Mouse (Mus musculus): ENCODE measurements around the gene Stk39. TPM values are rescaled to one million over a fixed set of nuclear protein-coding genes. Genes with fewer than 3 reads are reported as not detected.

Gene Stk39
- polyA plus RNA-seq, 1 experiment, result not detected

DNA sequence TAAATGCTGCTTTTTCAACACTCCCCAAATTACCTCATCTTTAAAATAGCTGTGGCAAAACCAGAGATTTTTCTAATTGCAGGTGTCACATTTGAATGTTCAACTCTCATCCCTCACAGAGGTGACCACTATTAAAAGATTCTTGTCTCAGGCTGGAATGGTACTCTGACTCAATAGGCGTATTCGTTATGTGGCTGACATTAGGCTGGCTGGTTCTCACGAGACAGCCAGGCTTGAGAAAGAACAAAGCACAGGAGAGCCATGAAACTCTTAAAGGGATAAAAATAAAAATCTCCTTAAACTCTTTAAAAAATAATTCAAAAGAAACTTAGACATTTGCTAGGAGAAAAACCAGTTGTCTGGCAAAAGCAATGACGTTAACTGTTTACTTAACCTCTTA is 853 bp upstream of the Stk39 start:
- peaks cover 9% of the 10 kb centered on the region for H3K4me1 ChIP-seq (ENCODE audit: control insufficient read depth, insufficient read depth, low read length)
- H3K27ac ChIP-seq (ENCODE audit: insufficient read depth, low read depth, low read length), result no peak overlapping the region
- H3K4me3 ChIP-seq (ENCODE audit: insufficient read depth, low read depth, low read length), result no peak overlapping the region
- TF ChIP-seq CTCF (IDR thresholded peaks at IDR 0.05; ENCODE audit: insufficient read depth, low read depth, low read length), result no peak
- no peak for TF ChIP-seq POLR2A (IDR thresholded peaks at IDR 0.05; ENCODE audit: insufficient read depth, low read depth, low read length)
- 78% methylated on average over 4 of the region's 4 CpGs for WGBS

DNA sequence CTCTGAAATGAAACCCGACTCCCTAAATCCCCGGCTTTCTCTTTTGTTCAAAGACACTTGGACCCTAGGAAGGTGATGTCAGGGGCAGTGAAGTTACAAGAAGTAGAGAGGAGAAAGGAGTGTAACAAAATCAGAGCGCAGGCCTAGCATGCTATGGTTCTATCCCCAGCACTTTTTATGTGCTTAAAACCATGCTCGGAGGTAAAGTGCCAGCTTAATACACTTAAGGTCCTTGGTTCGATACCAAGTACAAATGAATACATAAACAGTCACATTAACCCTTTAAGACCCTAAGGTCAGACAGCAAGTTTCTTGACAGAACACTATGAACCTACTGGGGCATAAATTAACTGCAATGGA is 463 bp upstream of the Stk39 start:
- WGBS, result 15% methylated on average over 5 of the region's 5 CpGs
- peaks cover 11% of the 10 kb centered on the region for H3K4me1 ChIP-seq (ENCODE audit: control insufficient read depth, insufficient read depth, low read length)
- peak overlapping the region; percentile 97 for H3K4me3 ChIP-seq (ENCODE audit: insufficient read depth, low read depth, low read length)
- H3K27ac ChIP-seq (ENCODE audit: insufficient read depth, low read depth, low read length), result 0 out of 2 replicates have a peak overlapping the region, but pooled peaks have one; percentile 76
- TF ChIP-seq POLR2A (IDR thresholded peaks at IDR 0.05; ENCODE audit: insufficient read depth, low read depth, low read length), result no peak
- no peak for TF ChIP-seq CTCF (IDR thresholded peaks at IDR 0.05; ENCODE audit: insufficient read depth, low read depth, low read length)

GRCm38 (mm10) chr2:68470891-68471758 is 943 bp downstream of the Stk39 start:
- Histone ChIP-seq H3K27ac (ENCODE audit: insufficient read depth, low read depth, low read length) (peak overlapping the region; percentile 76), H3K4me3 (ENCODE audit: insufficient read depth, low read depth, low read length) (peak overlapping the region; percentile 97), H3K4me1 (ENCODE audit: control insufficient read depth, insufficient read depth, low read length) (peaks cover 17% of the 10 kb centered on the region)
- TF ChIP-seq CTCF (IDR thresholded peaks at IDR 0.05; ENCODE audit: insufficient read depth, low read depth, low read length) (no peak), POLR2A (IDR thresholded peaks at IDR 0.05; ENCODE audit: insufficient read depth, low read depth, low read length) (no peak)
- WGBS, result under 1% methylated on average over 86 of the region's 87 CpGs

GRCm38 (mm10) chr2:68469491-68469890 is 2.6 kb downstream of the Stk39 start:
- WGBS, result 48% methylated on average over 3 of the region's 3 CpGs
- Histone ChIP-seq H3K27ac (ENCODE audit: insufficient read depth, low read depth, low read length) (peak overlapping the region; percentile 41; the same call in 1 of the 2 replicates), H3K4me3 (ENCODE audit: insufficient read depth, low read depth, low read length) (peak overlapping the region; percentile 32), H3K4me1 (ENCODE audit: control insufficient read depth, insufficient read depth, low read length) (peaks cover 25% of the 10 kb centered on the region)
- TF ChIP-seq CTCF (IDR thresholded peaks at IDR 0.05; ENCODE audit: insufficient read depth, low read depth, low read length) (no peak), POLR2A (IDR thresholded peaks at IDR 0.05; ENCODE audit: insufficient read depth, low read depth, low read length) (no peak)

DNA sequence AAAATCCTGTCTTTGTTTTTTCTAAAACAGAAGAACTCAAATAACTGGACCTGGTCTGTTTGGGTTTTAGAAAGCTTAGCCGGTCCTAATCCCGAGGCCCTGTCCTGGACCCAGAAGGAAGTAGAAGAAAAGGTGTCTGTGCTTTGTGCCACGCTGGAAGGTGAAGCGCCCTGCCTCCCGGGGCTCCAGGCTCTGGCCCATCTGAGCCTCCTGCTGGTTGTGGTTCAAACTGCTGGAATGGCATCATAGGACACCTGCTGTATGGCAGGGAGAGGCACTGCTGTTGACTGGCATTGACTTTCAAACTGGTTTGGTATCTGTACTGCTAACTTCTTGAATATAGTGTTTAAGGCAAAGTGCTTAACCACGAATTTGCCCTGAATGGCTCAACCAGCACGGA is 3.4 kb downstream of the Stk39 start:
- TF ChIP-seq POLR2A (IDR thresholded peaks at IDR 0.05; ENCODE audit: insufficient read depth, low read depth, low read length) (no peak), CTCF (IDR thresholded peaks at IDR 0.05; ENCODE audit: insufficient read depth, low read depth, low read length) (0 out of 2 replicates have a peak, but pooled peaks have one; percentile 36)
- Histone ChIP-seq H3K27ac (ENCODE audit: insufficient read depth, low read depth, low read length) (no peak overlapping the region), H3K4me1 (ENCODE audit: control insufficient read depth, insufficient read depth, low read length) (peaks cover 31% of the 10 kb centered on the region), H3K4me3 (ENCODE audit: insufficient read depth, low read depth, low read length) (no peak overlapping the region)
- 49% methylated on average over 7 of the region's 7 CpGs for WGBS

DNA sequence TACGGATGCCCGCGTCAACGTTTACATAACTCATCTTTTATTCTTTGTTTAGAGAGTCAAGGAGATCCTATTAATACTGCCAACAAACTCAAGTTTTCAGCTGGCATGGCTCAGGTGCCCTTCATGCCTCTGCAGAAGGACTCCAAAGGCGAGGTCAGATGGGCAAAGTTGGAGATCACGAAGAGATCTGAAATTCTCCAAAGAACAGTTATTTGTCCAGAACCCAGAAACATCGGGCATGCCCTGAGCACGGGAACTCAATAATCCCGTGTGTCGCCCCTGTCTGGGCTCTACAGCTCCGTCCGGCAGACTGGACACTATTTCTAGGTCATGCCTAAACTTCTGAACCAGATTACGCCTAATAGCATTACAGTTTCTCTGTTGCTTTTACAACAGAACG is 3.8 kb downstream of the Stk39 start:
- no peak for TF ChIP-seq CTCF (IDR thresholded peaks at IDR 0.05; ENCODE audit: insufficient read depth, low read depth, low read length)
- TF ChIP-seq POLR2A (IDR thresholded peaks at IDR 0.05; ENCODE audit: insufficient read depth, low read depth, low read length), result no peak
- Histone ChIP-seq H3K4me3 (ENCODE audit: insufficient read depth, low read depth, low read length) (no peak overlapping the region), H3K4me1 (ENCODE audit: control insufficient read depth, insufficient read depth, low read length) (peaks cover 35% of the 10 kb centered on the region), H3K27ac (ENCODE audit: insufficient read depth, low read depth, low read length) (no peak overlapping the region)
- WGBS, result 76% methylated on average over 14 of the region's 14 CpGs

- WGBS, result 74% methylated on average over 9 of the region's 9 CpGs
- H3K4me3 ChIP-seq (ENCODE audit: insufficient read depth, low read depth, low read length), result no peak overlapping the region
- H3K27ac ChIP-seq (ENCODE audit: insufficient read depth, low read depth, low read length), result no peak overlapping the region
- H3K4me1 ChIP-seq (ENCODE audit: control insufficient read depth, insufficient read depth, low read length), result peaks cover 34% of the 10 kb centered on the region
- TF ChIP-seq POLR2A (IDR thresholded peaks at IDR 0.05; ENCODE audit: insufficient read depth, low read depth, low read length), result no peak
- no peak for TF ChIP-seq CTCF (IDR thresholded peaks at IDR 0.05; ENCODE audit: insufficient read depth, low read depth, low read length)
Observed at GRCm38 (mm10) chr2:68467085-68467978, 4.7 kb downstream of the Stk39 start.

- WGBS, result 65% methylated on average over 16 of the region's 19 CpGs
Observed at GRCm38 (mm10) chr2:68466124-68467070, 5.7 kb downstream of the Stk39 start.

More at GRCm38 (mm10) chr2:68466124-68467070, 5.7 kb downstream of the Stk39 start:
- Histone ChIP-seq H3K27ac (ENCODE audit: insufficient read depth, low read depth, low read length) (no peak overlapping the region), H3K4me3 (ENCODE audit: insufficient read depth, low read depth, low read length) (no peak overlapping the region), H3K4me1 (ENCODE audit: control insufficient read depth, insufficient read depth, low read length) (peaks cover 32% of the 10 kb centered on the region)
- TF ChIP-seq POLR2A (IDR thresholded peaks at IDR 0.05; ENCODE audit: insufficient read depth, low read depth, low read length), result no peak
- no peak for TF ChIP-seq CTCF (IDR thresholded peaks at IDR 0.05; ENCODE audit: insufficient read depth, low read depth, low read length)

Data from olfactory bulb, adult 2 months (tissue).